Mouse (Mus musculus): ENCODE measurements around the gene Stab2. TPM values are rescaled to one million over a fixed set of nuclear protein-coding genes. Genes with fewer than 3 reads are reported as not detected.

The Stab2 gene
- polyA plus RNA-seq, 1 experiment from 2014 or later: 2.6 TPM

DNA sequence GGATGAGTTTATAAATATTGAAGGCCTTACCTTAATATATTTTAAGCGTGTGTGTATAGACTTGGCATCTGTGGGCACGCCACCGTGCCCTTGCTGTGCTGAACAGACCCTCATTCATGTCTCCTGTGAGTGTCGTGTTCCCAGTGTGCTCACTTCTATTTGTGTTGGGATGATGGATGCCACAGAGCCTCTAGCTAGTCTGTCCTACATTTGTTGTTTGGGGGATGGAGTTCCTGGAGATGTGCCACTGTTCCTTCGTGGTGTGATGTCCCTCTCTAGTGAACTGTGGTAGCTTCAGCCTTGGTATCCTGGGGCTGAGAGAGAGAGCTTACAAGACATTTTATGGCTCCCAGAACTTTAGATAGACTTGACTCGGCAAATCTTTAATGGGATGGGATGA lies 169.0 kb downstream of the Stab2 start:
- Histone ChIP-seq H3K27me3 (no peaks in the 10 kb centered on the region), H3K4me3 (replicated peaks) (no peak overlapping the region), H3K9me3 (replicated peaks) (no peaks in the 10 kb centered on the region), H3K4me2 (no peak overlapping the region), H3K27ac (no peak overlapping the region), H3K36me3 (peaks cover 12% of the 10 kb centered on the region; the same call in 1 of the 2 replicates), H3K9ac (no peak overlapping the region), H3K4me1 (no peaks in the 10 kb centered on the region)
- WGBS: 90% methylated on average over 6 of the region's 6 CpGs
- ATAC-seq (replicated peaks; ENCODE audit: low FRiP score): no peak

- H3K27ac ChIP-seq: no peak overlapping the region
These were observed 171.0 kb downstream of the Stab2 start for GRCm38 (mm10) chr10:86836784-86837183.

DNA sequence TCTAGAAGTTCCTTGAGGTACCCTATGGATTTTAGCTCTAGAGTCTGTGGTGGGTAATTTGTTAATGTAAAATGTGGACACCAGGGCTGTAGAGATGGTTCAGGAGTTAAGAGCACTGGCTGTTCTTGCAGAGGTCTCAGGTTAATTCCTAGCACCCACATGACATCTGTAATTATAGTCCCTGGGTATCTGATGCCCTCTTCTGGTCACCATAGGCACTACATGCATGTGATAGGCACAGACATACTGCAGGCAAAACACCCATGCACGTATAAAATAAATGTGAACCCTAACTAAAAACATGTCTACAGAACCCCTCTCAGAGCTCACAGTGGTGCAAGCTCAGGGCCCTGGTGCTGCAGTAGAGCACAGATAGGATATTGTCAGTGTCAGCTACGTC lies 178.3 kb downstream of the Stab2 start:
- Histone ChIP-seq H3K36me3 (peaks cover 13% of the 10 kb centered on the region), H3K4me3 (replicated peaks) (no peak overlapping the region), H3K4me2 (no peak overlapping the region), H3K9ac (no peak overlapping the region), H3K27ac (no peak overlapping the region), H3K4me1 (peaks cover 19% of the 10 kb centered on the region), H3K9me3 (replicated peaks) (no peaks in the 10 kb centered on the region), H3K27me3 (no peaks in the 10 kb centered on the region)
- WGBS: 88% methylated on average over 2 of the region's 2 CpGs
- ATAC-seq (replicated peaks; ENCODE audit: low FRiP score): no peak

More at GRCm38 (mm10) chr10:86836784-86837183, 171.0 kb downstream of the Stab2 start:
- Histone ChIP-seq H3K27me3 (no peaks in the 10 kb centered on the region), H3K36me3 (peaks cover 15% of the 10 kb centered on the region), H3K4me1 (no peaks in the 10 kb centered on the region), H3K9ac (no peak overlapping the region), H3K4me3 (replicated peaks) (no peak overlapping the region), H3K4me2 (no peak overlapping the region), H3K9me3 (replicated peaks) (no peaks in the 10 kb centered on the region)
- ATAC-seq (replicated peaks; ENCODE audit: low FRiP score): no peak
- 81% methylated on average over 4 of the region's 4 CpGs for WGBS

DNA sequence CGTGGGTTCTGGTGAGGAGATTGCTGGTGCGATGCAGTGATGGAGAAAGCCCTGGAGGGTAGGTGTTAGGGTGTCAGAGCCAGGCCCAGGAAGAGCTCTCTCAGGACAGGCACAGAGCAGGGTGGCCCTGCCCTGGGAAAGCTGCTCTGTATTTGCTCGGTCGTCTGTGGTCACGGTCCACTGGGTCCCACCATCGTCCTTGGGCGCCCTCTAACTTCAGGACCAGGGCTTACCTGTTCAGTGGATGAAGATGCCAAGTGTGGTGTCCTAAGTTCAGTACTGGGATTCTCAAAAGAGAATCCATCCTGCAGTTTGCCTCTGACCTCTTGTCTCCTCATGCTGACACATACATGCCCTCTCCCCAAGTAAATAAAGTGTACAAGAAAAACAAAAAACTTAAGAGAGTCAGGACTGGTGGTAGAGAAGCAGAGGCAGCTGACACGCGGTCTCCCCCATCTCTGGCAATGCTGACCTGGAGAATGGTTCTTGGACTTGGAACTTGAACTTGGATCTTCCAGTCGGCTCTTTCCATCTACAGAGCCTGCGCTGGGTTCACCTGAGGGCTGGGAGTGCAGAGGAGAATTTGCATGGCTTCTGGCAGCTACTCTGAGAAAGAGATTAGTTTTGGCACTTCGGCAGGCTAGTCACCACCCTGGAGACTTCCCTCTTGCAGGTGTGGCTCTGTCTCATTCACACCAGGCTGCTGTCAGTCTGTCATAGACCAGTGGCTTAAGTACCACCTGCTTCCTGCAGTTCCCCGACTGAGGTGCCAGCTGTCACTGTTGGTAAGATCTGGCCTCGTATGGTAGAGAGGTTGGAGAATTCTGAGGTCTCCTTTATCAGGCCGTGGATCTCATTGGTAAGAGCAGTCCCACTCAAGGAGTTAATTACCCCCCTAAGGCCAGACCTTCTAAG lies 179.3 kb downstream of the Stab2 start:
- Histone ChIP-seq H3K27ac (no peak overlapping the region), H3K9ac (no peak overlapping the region), H3K4me1 (peaks cover 21% of the 10 kb centered on the region), H3K4me2 (no peak overlapping the region), H3K27me3 (no peaks in the 10 kb centered on the region), H3K9me3 (replicated peaks) (no peaks in the 10 kb centered on the region), H3K4me3 (replicated peaks) (no peak overlapping the region), H3K36me3 (peaks cover 12% of the 10 kb centered on the region; the same call in 1 of the 2 replicates)
- 81% methylated on average over 15 of the region's 15 CpGs for WGBS
- ATAC-seq (replicated peaks; ENCODE audit: low FRiP score): no peak

DNA sequence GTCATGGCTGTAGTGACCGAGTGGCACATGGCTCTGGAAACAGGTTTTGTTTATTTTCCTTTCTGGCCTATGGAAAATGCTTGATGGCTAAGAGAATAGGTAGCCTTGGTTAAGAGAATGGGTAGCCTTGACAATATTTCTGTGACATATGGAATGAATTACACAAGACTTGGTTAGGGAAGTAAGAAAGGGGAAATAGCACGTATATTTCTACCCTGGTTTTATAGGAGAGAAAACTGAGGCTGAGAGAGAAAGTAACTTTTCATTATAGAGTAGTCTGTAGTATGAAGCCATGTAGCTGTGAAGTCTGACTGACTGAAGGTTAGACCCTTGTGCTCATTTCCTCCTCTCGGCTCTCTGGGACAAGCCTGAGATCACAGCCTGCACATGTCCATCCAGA lies 180.9 kb downstream of the Stab2 start:
- Histone ChIP-seq H3K27me3 (no peaks in the 10 kb centered on the region), H3K9me3 (replicated peaks) (no peaks in the 10 kb centered on the region), H3K4me1 (peaks cover 21% of the 10 kb centered on the region), H3K4me2 (no peak overlapping the region), H3K36me3 (peaks cover 14% of the 10 kb centered on the region; the same call in 1 of the 2 replicates), H3K9ac (no peak overlapping the region), H3K27ac (no peak overlapping the region), H3K4me3 (replicated peaks) (no peak overlapping the region)
- no peak for ATAC-seq (replicated peaks; ENCODE audit: low FRiP score)
- WGBS: 78% methylated on average over 3 of the region's 3 CpGs

DNA sequence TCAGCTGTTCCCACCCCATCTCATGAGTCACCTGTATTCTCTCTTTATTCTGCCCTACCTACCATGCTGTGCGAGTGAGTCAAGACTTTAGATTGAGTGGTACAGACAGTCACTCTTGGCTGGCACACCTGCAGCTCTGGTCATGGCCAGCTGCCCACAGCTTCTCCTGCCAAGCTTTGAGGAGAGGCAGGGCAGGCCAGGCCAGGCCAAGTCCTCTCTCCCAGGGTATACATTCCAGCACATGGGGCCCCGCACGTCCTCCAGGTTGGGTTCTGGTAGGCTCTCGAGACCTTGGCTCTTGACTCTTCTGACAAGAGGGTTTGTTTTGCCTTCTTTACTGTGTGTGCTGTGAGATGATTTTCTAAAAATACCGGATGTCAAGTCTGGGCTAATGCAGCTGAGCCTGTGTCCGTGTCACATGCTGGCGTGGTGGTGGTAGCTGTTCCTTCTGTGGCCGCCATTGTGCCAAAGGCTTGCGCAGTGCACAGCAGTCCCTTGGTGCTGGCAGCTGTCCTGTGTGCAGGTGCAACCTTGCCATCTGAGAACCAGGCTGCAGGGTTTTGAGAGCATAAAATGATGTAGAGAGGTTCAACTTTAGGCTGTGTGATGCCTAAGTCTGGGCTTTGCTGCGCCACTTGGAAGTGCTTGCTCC lies 181.8 kb downstream of the Stab2 start:
- Histone ChIP-seq H3K9ac (no peak overlapping the region), H3K4me1 (peaks cover 21% of the 10 kb centered on the region), H3K27ac (peak overlapping the region; percentile 45; the same call in 1 of the 2 replicates), H3K4me3 (replicated peaks) (no peak overlapping the region), H3K27me3 (no peaks in the 10 kb centered on the region), H3K9me3 (replicated peaks) (no peaks in the 10 kb centered on the region), H3K36me3 (peaks cover 12% of the 10 kb centered on the region; the same call in 1 of the 2 replicates), H3K4me2 (no peak overlapping the region)
- WGBS: 81% methylated on average over 10 of the region's 10 CpGs
- peak; percentile 46 for ATAC-seq (replicated peaks; ENCODE audit: low FRiP score)

GRCm38 (mm10) chr10:86824871-86825270 lies 183.0 kb downstream of the Stab2 start:
- H3K27ac ChIP-seq: peak overlapping the region; percentile 45
- no peaks in the 10 kb centered on the region for H3K27me3 ChIP-seq
- no peaks in the 10 kb centered on the region for H3K9me3 ChIP-seq (replicated peaks)
- peak; percentile 84 for ATAC-seq (replicated peaks; ENCODE audit: low FRiP score)
- H3K4me3 ChIP-seq (replicated peaks): no peak overlapping the region
- H3K36me3 ChIP-seq: peaks cover 12% of the 10 kb centered on the region; the same call in 1 of the 2 replicates
- peaks cover 22% of the 10 kb centered on the region for H3K4me1 ChIP-seq
- H3K9ac ChIP-seq: no peak overlapping the region
- WGBS: 34% methylated on average over 14 of the region's 14 CpGs
- H3K4me2 ChIP-seq: peak overlapping the region; percentile 23; the same call in 1 of the 2 replicates

DNA sequence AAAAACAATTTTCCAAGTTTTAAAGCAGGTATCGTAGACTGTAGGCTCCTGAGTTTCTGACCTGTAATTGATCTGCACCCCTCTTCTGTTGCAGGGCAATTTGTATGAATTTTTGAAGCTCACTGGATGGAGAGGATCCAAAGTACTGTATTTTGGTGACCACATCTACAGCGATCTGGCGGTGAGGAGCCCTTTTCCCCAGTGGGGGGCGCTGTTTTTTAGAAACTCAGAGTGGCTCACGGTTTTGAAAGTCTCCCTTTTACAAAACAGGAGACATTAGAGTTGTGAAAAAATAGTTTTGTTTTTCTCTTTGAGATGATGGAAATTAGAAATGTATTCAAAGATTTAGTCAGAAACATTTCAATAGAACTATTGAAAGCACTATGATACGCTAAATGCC lies 183.7 kb downstream of the Stab2 start:
- H3K27me3 ChIP-seq: no peaks in the 10 kb centered on the region
- no peak overlapping the region for H3K4me3 ChIP-seq (replicated peaks)
- H3K9ac ChIP-seq: no peak overlapping the region
- peaks cover 7% of the 10 kb centered on the region; the same call in 1 of the 2 replicates for H3K36me3 ChIP-seq
- no peak overlapping the region for H3K4me2 ChIP-seq
- H3K9me3 ChIP-seq (replicated peaks): no peaks in the 10 kb centered on the region
- H3K27ac ChIP-seq: no peak overlapping the region
- WGBS: 88% methylated on average over 6 of the region's 6 CpGs
- H3K4me1 ChIP-seq: peaks cover 27% of the 10 kb centered on the region
- ATAC-seq (replicated peaks; ENCODE audit: low FRiP score): no peak

DNA sequence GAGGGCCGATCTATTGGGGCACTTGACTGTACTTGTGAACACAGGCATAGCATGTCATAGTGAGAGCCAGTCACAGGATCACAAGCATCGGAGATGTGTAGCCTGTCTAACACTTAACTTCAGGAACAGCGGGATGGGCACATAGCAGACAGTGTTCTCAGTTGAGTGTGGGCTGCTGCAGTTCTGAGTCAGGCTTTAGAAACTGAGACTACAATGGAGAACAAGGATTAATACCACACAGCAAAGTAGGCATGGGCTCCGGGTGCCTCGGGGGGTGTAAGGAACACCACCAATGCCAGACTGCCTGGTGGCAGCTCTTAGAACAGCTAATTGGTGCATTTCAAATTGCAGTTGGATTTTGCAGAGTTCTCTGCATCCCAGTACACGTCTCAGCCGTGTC lies 186.8 kb downstream of the Stab2 start:
- H3K27ac ChIP-seq: no peak overlapping the region
- 91% methylated on average over 7 of the region's 7 CpGs for WGBS
- H3K9ac ChIP-seq: no peak overlapping the region
- peaks cover 34% of the 10 kb centered on the region for H3K4me1 ChIP-seq
- H3K9me3 ChIP-seq (replicated peaks): no peaks in the 10 kb centered on the region
- no peaks in the 10 kb centered on the region for H3K27me3 ChIP-seq
- H3K4me2 ChIP-seq: no peak overlapping the region
- no peak overlapping the region for H3K4me3 ChIP-seq (replicated peaks)
- H3K36me3 ChIP-seq: peaks cover 4% of the 10 kb centered on the region; the same call in 1 of the 2 replicates
- ATAC-seq (replicated peaks; ENCODE audit: low FRiP score): no peak

DNA sequence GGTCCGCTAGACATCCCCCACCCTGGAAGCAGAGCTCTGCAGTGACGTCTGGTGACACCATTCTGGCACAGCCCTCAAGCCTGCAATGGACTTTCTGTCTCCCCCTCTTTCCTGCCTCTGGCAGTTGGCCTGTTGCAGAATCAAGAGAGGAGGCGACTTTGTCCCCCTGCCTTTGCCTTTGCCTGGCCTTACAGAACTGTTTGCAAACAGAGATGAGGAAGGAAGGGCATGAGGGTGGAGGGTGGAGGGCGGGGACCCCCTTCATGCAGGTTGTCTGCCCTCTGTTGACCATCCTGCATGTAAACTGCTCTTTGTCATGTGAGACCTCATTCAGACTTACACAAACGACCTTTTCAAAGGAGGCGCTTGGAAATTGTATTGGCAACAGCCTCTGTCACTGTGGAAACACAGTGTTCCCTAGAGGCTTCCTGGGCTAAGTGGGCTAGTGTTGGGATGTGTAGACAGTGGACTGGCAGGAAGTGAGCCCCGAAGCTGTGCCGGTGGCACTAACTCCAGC lies 188.1 kb downstream of the Stab2 start:
- H3K4me2 ChIP-seq: no peak overlapping the region
- H3K27ac ChIP-seq: no peak overlapping the region
- H3K4me3 ChIP-seq (replicated peaks): no peak overlapping the region
- 49% methylated on average over 8 of the region's 8 CpGs for WGBS
- H3K27me3 ChIP-seq: no peaks in the 10 kb centered on the region
- ATAC-seq (replicated peaks; ENCODE audit: low FRiP score): no peak
- H3K36me3 ChIP-seq: peaks cover 4% of the 10 kb centered on the region; the same call in 1 of the 2 replicates
- H3K9me3 ChIP-seq (replicated peaks): no peaks in the 10 kb centered on the region
- H3K4me1 ChIP-seq: peaks cover 31% of the 10 kb centered on the region
- no peak overlapping the region for H3K9ac ChIP-seq

GRCm38 (mm10) chr10:86815133-86815532 lies 192.7 kb downstream of the Stab2 start:
- 70% methylated on average over 7 of the region's 7 CpGs for WGBS
- no peaks in the 10 kb centered on the region for H3K27me3 ChIP-seq
- no peak overlapping the region for H3K9ac ChIP-seq
- peak overlapping the region; percentile 82 for H3K27ac ChIP-seq
- ATAC-seq (replicated peaks; ENCODE audit: low FRiP score): no peak; the same call in 1 of the 2 replicates
- H3K4me2 ChIP-seq: no peak overlapping the region
- peaks cover 3% of the 10 kb centered on the region; the same call in 1 of the 2 replicates for H3K36me3 ChIP-seq
- H3K4me1 ChIP-seq: peaks cover 38% of the 10 kb centered on the region
- no peak overlapping the region for H3K4me3 ChIP-seq (replicated peaks)
- no peaks in the 10 kb centered on the region for H3K9me3 ChIP-seq (replicated peaks)

Data from kidney, embryonic 15.5 days (tissue).